Mouse (Mus musculus) heart, embryonic 10.5 days (tissue): ENCODE measurements around the gene Cdc42ep2. TPM values are rescaled to one million over a fixed set of nuclear protein-coding genes. Genes with fewer than 3 reads are reported as not detected.
"Not testable (repeated sequence)": the region's sequence is repeated elsewhere in the genome, so short reads cannot be mapped to it uniquely, and the experiment has no call there.

Experiments used
- DNase-seq: peaks from one replicate; pipeline ENCODE4 v3.0.0-alpha.2; 2017; ENCODE audit warnings: low spot score
- H3K27ac ChIP-seq: fragments of 300-500 bp; sonication (generic); 2 replicates; pipeline ENCODE4 v1.5.1; 2016; ENCODE audit warnings: mild to moderate bottlenecking
- H3K27me3 ChIP-seq: fragments of 300-500 bp; sonication (generic); 2 replicates; pipeline ENCODE4 v1.6.1; 2016; ENCODE audit warnings: mild to moderate bottlenecking; ENCODE audit not compliant: poor library complexity, insufficient read depth, severe bottlenecking
- H3K36me3 ChIP-seq: fragments of 300-500 bp; sonication (generic); 2 replicates; pipeline ENCODE4 v1.6.1; 2016; ENCODE audit warnings: mild to moderate bottlenecking, moderate library complexity
- H3K4me1 ChIP-seq: fragments of 300-500 bp; sonication (generic); 2 replicates; pipeline ENCODE4 v1.6.1; 2016; ENCODE audit warnings: mild to moderate bottlenecking
- H3K4me3 ChIP-seq: fragments of 300-500 bp; sonication (generic); 2 replicates; pipeline ENCODE4 v1.5.1; 2016; ENCODE audit warnings: mild to moderate bottlenecking, moderate library complexity
- H3K9me3 ChIP-seq: fragments of 300-500 bp; sonication (generic); 2 replicates; pipeline ENCODE4 v1.6.1; 2016; ENCODE audit warnings: mild to moderate bottlenecking, moderate library complexity
- WGBS: fragments of 180-500 bp; shearing (Covaris S2); methylation state at CpG from one replicate; pipeline ENCODE4 v1.1.7; 2016; 5-methylcytosine and 5-hydroxymethylcytosine counted together
- polyA plus RNA-seq: library from polyadenylated mRNA; unstranded; fragments of >200 nt; fragmentation: Nextera tagmentation; extraction: Ambion mirVana; gene quantifications from 2 replicates; pipeline ENCODE4 v1.2.1, GENCODE M21; 2016

Gene Cdc42ep2
- polyA plus RNA-seq, 1 experiment from 2014 or later: 5.9 TPM

- Histone ChIP-seq H3K27me3 (no peaks in the 10 kb centered on the region), H3K4me1 (peaks cover 30% of the 10 kb centered on the region), H3K27ac (peak overlapping the region; percentile 95), H3K4me3 (peak overlapping the region; percentile 79), H3K36me3 (peaks cover 42% of the 10 kb centered on the region), H3K9me3 (no peaks in the 10 kb centered on the region)
- no peak for DNase-seq
- WGBS: 13% methylated on average over 24 of the region's 31 CpGs
Measured at GRCm38 (mm10) chr19:5893282-5894001, 31.2 kb downstream of the Cdc42ep2 start.

GRCm38 (mm10) chr19:5892735-5893134, 31.9 kb downstream of the Cdc42ep2 start:
- peaks cover 30% of the 10 kb centered on the region for H3K4me1 ChIP-seq
- H3K36me3 ChIP-seq: peaks cover 36% of the 10 kb centered on the region
- no peaks in the 10 kb centered on the region for H3K27me3 ChIP-seq
- DNase-seq: no peak
- 0 out of 2 replicates have a peak overlapping the region, but pooled peaks have one; percentile 79 for H3K4me3 ChIP-seq
- 93% methylated on average over 13 of the region's 13 CpGs for WGBS
- peak overlapping the region; percentile 95; the same call in 1 of the 2 replicates for H3K27ac ChIP-seq
- no peaks in the 10 kb centered on the region for H3K9me3 ChIP-seq

- no peak overlapping the region for H3K4me3 ChIP-seq
- H3K27me3 ChIP-seq: no peaks in the 10 kb centered on the region
- WGBS: 91% methylated on average over 7 of the region's 7 CpGs
- peaks cover 30% of the 10 kb centered on the region for H3K4me1 ChIP-seq
- DNase-seq: no peak
- H3K27ac ChIP-seq: peak overlapping the region; percentile 4; the same call in 1 of the 2 replicates
- H3K9me3 ChIP-seq: no peaks in the 10 kb centered on the region
- peaks cover 31% of the 10 kb centered on the region for H3K36me3 ChIP-seq
Measured at GRCm38 (mm10) chr19:5892262-5892661, 32.4 kb downstream of the Cdc42ep2 start.

GRCm38 (mm10) chr19:5891521-5892258, 32.9 kb downstream of the Cdc42ep2 start:
- no peak for DNase-seq
- H3K9me3 ChIP-seq: no peaks in the 10 kb centered on the region
- H3K4me1 ChIP-seq: peaks cover 30% of the 10 kb centered on the region
- peak overlapping the region; percentile 4; the same call in 1 of the 2 replicates for H3K27ac ChIP-seq
- H3K27me3 ChIP-seq: no peaks in the 10 kb centered on the region
- peaks cover 27% of the 10 kb centered on the region for H3K36me3 ChIP-seq
- 87% methylated on average over 12 of the region's 12 CpGs for WGBS
- H3K4me3 ChIP-seq: no peak overlapping the region

- Histone ChIP-seq H3K27ac (no peak overlapping the region), H3K4me3 (no peak overlapping the region), H3K4me1 (peaks cover 30% of the 10 kb centered on the region), H3K27me3 (no peaks in the 10 kb centered on the region), H3K36me3 (peaks cover 11% of the 10 kb centered on the region), H3K9me3 (no peaks in the 10 kb centered on the region)
- 71% methylated on average over 4 of the region's 4 CpGs for WGBS
- no peak for DNase-seq
Measured at GRCm38 (mm10) chr19:5889211-5889610, 35.4 kb downstream of the Cdc42ep2 start.

GRCm38 (mm10) chr19:5887234-5887815, 37.3 kb downstream of the Cdc42ep2 start:
- no peak overlapping the region for H3K27ac ChIP-seq
- H3K9me3 ChIP-seq: no peaks in the 10 kb centered on the region
- peaks cover 10% of the 10 kb centered on the region for H3K36me3 ChIP-seq
- no peak for DNase-seq
- H3K4me3 ChIP-seq: no peak overlapping the region
- peaks cover 21% of the 10 kb centered on the region for H3K4me1 ChIP-seq
- WGBS: 44% methylated on average over 3 of the region's 3 CpGs
- H3K27me3 ChIP-seq: 0 out of 2 replicates have a peak, but pooled peaks cover 6% of the 10 kb centered on the region

- H3K4me3 ChIP-seq: no peak overlapping the region
- H3K4me1 ChIP-seq: peaks cover 14% of the 10 kb centered on the region
- H3K9me3 ChIP-seq: no peaks in the 10 kb centered on the region
- 0 out of 2 replicates have a peak, but pooled peaks cover 6% of the 10 kb centered on the region for H3K27me3 ChIP-seq
- no peaks in the 10 kb centered on the region for H3K36me3 ChIP-seq
- 58% methylated on average over 4 of the region's 4 CpGs for WGBS
- no peak overlapping the region for H3K27ac ChIP-seq
- DNase-seq: no peak
Measured at GRCm38 (mm10) chr19:5885838-5886237, 38.8 kb downstream of the Cdc42ep2 start.

GRCm38 (mm10) chr19:5883935-5884334, 40.7 kb downstream of the Cdc42ep2 start:
- Histone ChIP-seq H3K27ac (peak overlapping the region; percentile 42), H3K27me3 (0 out of 2 replicates have a peak, but pooled peaks cover 6% of the 10 kb centered on the region), H3K4me1 (peaks cover 14% of the 10 kb centered on the region), H3K36me3 (no peaks in the 10 kb centered on the region), H3K4me3 (no peak overlapping the region), H3K9me3 (no peaks in the 10 kb centered on the region)
- DNase-seq: no peak
- 6% methylated on average over 1 of the region's 1 CpGs for WGBS

- H3K27me3 ChIP-seq, H3K9me3 ChIP-seq, H3K36me3 ChIP-seq, H3K27ac ChIP-seq, DNase-seq, H3K4me3 ChIP-seq: not testable (repeated sequence)
- 89% methylated on average over 5 of the region's 5 CpGs for WGBS
- H3K4me1 ChIP-seq: peaks cover 22% of the 10 kb centered on the region
Measured at GRCm38 (mm10) chr19:5882079-5882478, 42.5 kb downstream of the Cdc42ep2 start.

- Histone ChIP-seq H3K9me3 (no peaks in the 10 kb centered on the region), H3K4me1 (peaks cover 22% of the 10 kb centered on the region), H3K4me3 (no peak overlapping the region), H3K36me3 (no peaks in the 10 kb centered on the region), H3K27me3 (0 out of 2 replicates have a peak, but pooled peaks cover 6% of the 10 kb centered on the region), H3K27ac (no peak overlapping the region)
- no peak for DNase-seq
- 91% methylated on average over 6 of the region's 6 CpGs for WGBS
Measured at GRCm38 (mm10) chr19:5881155-5881554, 43.5 kb downstream of the Cdc42ep2 start.

GRCm38 (mm10) chr19:5879735-5880134, 44.9 kb downstream of the Cdc42ep2 start:
- DNase-seq: no peak
- WGBS: 86% methylated on average over 7 of the region's 7 CpGs
- H3K27ac ChIP-seq: 0 out of 2 replicates have a peak overlapping the region, but pooled peaks have one; percentile 16
- H3K27me3 ChIP-seq: 0 out of 2 replicates have a peak, but pooled peaks cover 6% of the 10 kb centered on the region
- H3K9me3 ChIP-seq: no peaks in the 10 kb centered on the region
- no peak overlapping the region for H3K4me3 ChIP-seq
- H3K4me1 ChIP-seq: peaks cover 28% of the 10 kb centered on the region
- no peaks in the 10 kb centered on the region for H3K36me3 ChIP-seq

GRCm38 (mm10) chr19:5878916-5879315, 45.7 kb downstream of the Cdc42ep2 start:
- no peak for DNase-seq
- WGBS: 76% methylated on average over 3 of the region's 3 CpGs
- Histone ChIP-seq H3K36me3 (no peaks in the 10 kb centered on the region), H3K27me3 (0 out of 2 replicates have a peak, but pooled peaks cover 6% of the 10 kb centered on the region), H3K9me3 (no peaks in the 10 kb centered on the region), H3K27ac (no peak overlapping the region), H3K4me1 (peaks cover 28% of the 10 kb centered on the region), H3K4me3 (no peak overlapping the region)

GRCm38 (mm10) chr19:5878362-5878722, 46.3 kb downstream of the Cdc42ep2 start:
- Histone ChIP-seq H3K27me3 (0 out of 2 replicates have a peak, but pooled peaks cover 2% of the 10 kb centered on the region), H3K27ac (peak overlapping the region; percentile 80; the same call in 1 of the 2 replicates), H3K4me3 (peak overlapping the region; percentile 19), H3K4me1 (peaks cover 29% of the 10 kb centered on the region), H3K9me3 (no peaks in the 10 kb centered on the region), H3K36me3 (no peaks in the 10 kb centered on the region)
- WGBS: 78% methylated on average over 7 of the region's 7 CpGs
- no peak for DNase-seq
